Mouse (Mus musculus) heart, postnatal 0 days (tissue): Measurements from ENCODE around the gene Pfdn4.

Source experiments
- CTCF ChIP-seq: IDR thresholded peaks from 2 replicates; pipeline ENCODE4 v1.5.1; 2016; ENCODE audit warnings: antibody characterized with exemption, control low read depth, low read depth
- EP300 ChIP-seq: IDR thresholded peaks from 2 replicates; pipeline ENCODE4 v1.6.1; 2016; ENCODE audit warnings: antibody characterized with exemption, low read depth

DNA sequence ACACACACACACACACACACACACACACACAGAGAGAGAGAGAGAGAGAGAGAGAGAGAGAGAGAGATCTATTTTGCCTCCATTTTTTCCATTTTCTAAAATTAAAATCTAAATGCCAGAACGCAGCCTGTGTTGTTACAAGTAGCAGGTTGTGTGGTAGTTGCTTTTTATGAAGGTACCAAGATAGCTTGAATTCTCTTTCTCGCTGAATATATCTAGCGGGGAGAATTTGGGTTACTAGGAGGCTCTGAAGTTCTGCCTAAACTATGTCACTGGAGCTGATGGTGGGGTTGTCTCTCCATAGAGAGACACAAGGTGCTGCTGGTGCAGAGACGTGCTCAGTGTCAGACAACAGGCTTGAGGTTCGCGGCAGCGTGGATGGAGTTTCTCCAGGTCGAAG lies 68.8 kb downstream of the Pfdn4 start:
- TF ChIP-seq CTCF = no peak
- TF ChIP-seq EP300 = no peak
